Mouse (Mus musculus) megakaryocyte-erythroid progenitor cell, adult 5 weeks (primary cell): ENCODE results near the gene Mecp2. TPM values are rescaled to one million over a fixed set of nuclear protein-coding genes. Genes with fewer than 3 reads are reported as not detected.

Source experiments
- polyA plus RNA-seq: library from polyadenylated mRNA; stranded (reverse); fragments of >175 nt; gene quantifications from 2 replicates; pipeline ENCODE4 v1.2.3, GENCODE M21; 2012

Mecp2 gene
- 33.5 and 42.0 TPM in 2 replicates for polyA plus RNA-seq

DNA sequence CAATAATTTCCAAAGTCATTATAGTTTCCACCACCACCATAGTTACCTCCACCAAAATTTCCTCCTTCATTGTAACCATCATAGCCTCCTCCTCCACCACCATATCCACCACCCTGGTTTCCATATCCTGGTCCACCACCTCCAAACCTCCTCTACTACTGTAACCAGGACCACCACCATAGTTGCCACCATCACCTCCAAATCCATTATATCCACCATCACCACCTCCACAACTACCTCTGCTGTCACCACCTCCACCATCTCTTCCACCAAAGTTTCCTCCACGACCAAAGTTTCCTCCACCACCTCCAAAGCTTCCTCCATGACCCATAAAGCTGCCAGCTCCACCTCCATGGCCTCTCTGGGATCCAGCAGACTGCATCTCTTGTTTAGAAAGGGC lies at the start of gene Mecp2:
Mecp2 (minus strand) TSS at position 101 of the 400 bp plus-strand sequence.

GRCm38 (mm10) chrX:74176959-74177358 lies 41.8 kb upstream of the Mecp2 start, which contains the start of gene Tktl1:
Gene Tktl1 (plus strand): TSS chrX:74177259.

GRCm38 (mm10) chrX:74167738-74168137 lies 32.6 kb upstream of the Mecp2 start, which contains the start of gene Tex28:
Gene Tex28 (minus strand): TSS chrX:74167838.

DNA sequence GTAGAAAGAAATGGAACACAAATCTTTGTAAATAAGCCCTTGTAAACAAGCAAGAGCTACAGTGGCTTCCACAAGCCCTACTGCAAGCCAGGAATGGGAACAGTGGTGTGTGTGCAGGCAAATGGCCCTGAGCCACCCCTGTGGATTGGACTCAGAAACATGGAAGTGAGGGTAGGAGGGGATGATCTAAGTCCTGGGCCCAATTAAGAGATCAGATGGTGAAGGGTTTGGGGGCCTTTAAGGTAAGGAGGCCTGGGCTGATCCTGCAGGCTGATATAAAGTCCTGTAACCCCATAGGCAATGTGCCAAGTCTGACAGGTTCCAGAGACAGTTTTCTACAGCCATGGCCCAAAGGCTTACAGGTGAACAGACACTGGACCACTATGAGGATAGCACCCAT lies 8.0 kb downstream of the Mecp2 start, which contains the start of gene Opn1mw:
Opn1mw (plus strand) TSS at position 301 of the 400 bp plus-strand sequence.

GRCm38 (mm10) chrX:74023188-74024049 lies 111.7 kb downstream of the Mecp2 start, which contains the start of gene Irak1:
Gene Irak1 (minus strand): TSS chrX:74023918.

Other genes starting within 250 kb of the Mecp2 start
- not detected in 2 replicates for gene Avpr2, start 243.3 kb downstream of the Mecp2 start, polyA plus RNA-seq
- 1.2 and 1.6 TPM in 2 replicates for gene L1cam, start 239.3 kb downstream of the Mecp2 start, polyA plus RNA-seq
- gene Arhgap4, start 213.5 kb downstream of the Mecp2 start, polyA plus RNA-seq: 31.8 and 39.8 TPM in 2 replicates
- gene Naa10, start 213.4 kb downstream of the Mecp2 start, polyA plus RNA-seq: 178 and 186 TPM in 2 replicates
- 44.9 and 57.0 TPM in 2 replicates for gene Renbp, start 204.5 kb downstream of the Mecp2 start, polyA plus RNA-seq
- gene Hcfc1, start 169.0 kb downstream of the Mecp2 start, polyA plus RNA-seq: 129 and 154 TPM in 2 replicates
- gene Irak1, start 111.4 kb downstream of the Mecp2 start, polyA plus RNA-seq: 427 and 510 TPM in 2 replicates
- gene Opn1mw, start 7.9 kb downstream of the Mecp2 start, polyA plus RNA-seq: not detected in 2 replicates
- not detected in 2 replicates for gene Tex28, start 32.5 kb upstream of the Mecp2 start, polyA plus RNA-seq
- gene Tktl1, start 41.9 kb upstream of the Mecp2 start, polyA plus RNA-seq: not detected in 2 replicates
- 125 and 148 TPM in 2 replicates for gene Flna, start 114.5 kb upstream of the Mecp2 start, polyA plus RNA-seq
- gene Emd, start 119.3 kb upstream of the Mecp2 start, polyA plus RNA-seq: 42.2 TPM in 2 replicates
- gene Rpl10, start 135.4 kb upstream of the Mecp2 start, polyA plus RNA-seq: 1,371 and 1,458 TPM in 2 replicates
- gene Taz, start 146.5 kb upstream of the Mecp2 start, polyA plus RNA-seq: 34.8 and 36.9 TPM in 2 replicates
- gene Dnase1l1, start 147.0 kb upstream of the Mecp2 start, polyA plus RNA-seq: 0.47 and 1.2 TPM in 2 replicates
- gene Atp6ap1, start 161.7 kb upstream of the Mecp2 start, polyA plus RNA-seq: 15.5 and 20.0 TPM in 2 replicates
- gene Gdi1, start 169.6 kb upstream of the Mecp2 start, polyA plus RNA-seq: 35.5 and 48.6 TPM in 2 replicates
- 34.9 and 43.8 TPM in 2 replicates for gene Fam50a, start 177.7 kb upstream of the Mecp2 start, polyA plus RNA-seq
- gene Plxna3, start 193.7 kb upstream of the Mecp2 start, polyA plus RNA-seq: 4.6 and 6.7 TPM in 2 replicates
- 5.9 and 6.9 TPM in 2 replicates for gene Lage3, start 218.3 kb upstream of the Mecp2 start, polyA plus RNA-seq
- 31.2 and 32.6 TPM in 2 replicates for gene Ubl4a, start 237.9 kb upstream of the Mecp2 start, polyA plus RNA-seq
- gene Slc10a3, start 238.0 kb upstream of the Mecp2 start, polyA plus RNA-seq: 4.5 and 5.4 TPM in 2 replicates